8 mouse cellular contexts compared by ENCODE assay signal in genomic region chr8:95887578-95888284, GRCm38 (mm10). TPM values are rescaled to one million over a fixed set of nuclear protein-coding genes. Genes with fewer than 3 reads are reported as not detected.
A peak's percentile ranks its signal among the peaks of the same experiment; 100 is the strongest.
DNase-seq lines count a peak whose midpoint lies in the region; ATAC-seq and TF ChIP-seq lines count a peak whose summit lies in the region.

No protein-coding gene starts in this region.

- TF ChIP-seq CTCF in C2C12 (IDR thresholded peaks at IDR 0.05; ENCODE audit: control insufficient read depth, insufficient read depth, insufficient read length) = no peak
- no peak for TF ChIP-seq CTCF in liver, adult 2 months (IDR thresholded peaks at IDR 0.05; ENCODE audit: low read depth, low read length)

- H3K4me2 ChIP-seq in heart, embryonic 11.5 days = peak overlapping the region; percentile 61
- peak overlapping the region; percentile 82 for H3K4me2 ChIP-seq in kidney, embryonic 16.5 days (replicated peaks; ENCODE audit: low read depth, low read length)
- H3K4me2 ChIP-seq in myocyte (ENCODE audit: low read depth) = peak overlapping the region; percentile 74

- H3K9ac ChIP-seq in heart, embryonic 11.5 days (ENCODE audit: low read depth, low read length) = peak overlapping the region; percentile 86
- H3K9ac ChIP-seq in kidney, embryonic 16.5 days (replicated peaks; ENCODE audit: low read length) = peak overlapping the region; percentile 82
- peak overlapping the region; percentile 90 for H3K9ac ChIP-seq in liver, adult 2 months (ENCODE audit: low read depth, low read length)

- no peaks in the 10 kb centered on the region for H3K9me3 ChIP-seq in heart, embryonic 11.5 days (replicated peaks; ENCODE audit: control insufficient read depth, low read length)
- H3K9me3 ChIP-seq in kidney, embryonic 16.5 days (ENCODE audit: low read length) = no peaks in the 10 kb centered on the region

- WGBS in heart, embryonic 11.5 days (ENCODE audit: insufficient replicate concordance) = under 1% methylated on average over 38 of the region's 38 CpGs
- under 1% methylated on average over 38 of the region's 38 CpGs for WGBS in kidney, embryonic 16.5 days
- under 1% methylated on average over 38 of the region's 38 CpGs for WGBS in liver, adult 2 months

- H3K27ac ChIP-seq in heart, embryonic 11.5 days (ENCODE audit: low read depth, low read length) = peak overlapping the region; percentile 76
- H3K27ac ChIP-seq in kidney, embryonic 16.5 days (ENCODE audit: low read length) = peak overlapping the region; percentile 84
- H3K27ac ChIP-seq in liver, adult 2 months (replicated peaks; ENCODE audit: insufficient read depth, low read depth, low read length) = peak overlapping the region; percentile 99

- peak overlapping the region; percentile 92 for H3K4me3 ChIP-seq in C2C12 (ENCODE audit: insufficient read depth, poor library complexity, severe bottlenecking)
- peak overlapping the region; percentile 89 for H3K4me3 ChIP-seq in heart, embryonic 11.5 days (ENCODE audit: low read depth, low read length)
- peak overlapping the region; percentile 92 for H3K4me3 ChIP-seq in kidney, embryonic 16.5 days (ENCODE audit: low read length)
- H3K4me3 ChIP-seq in liver, adult 2 months (ENCODE audit: insufficient read depth, low read depth, low read length) = peak overlapping the region; percentile 65
- peak overlapping the region; percentile 70 for H3K4me3 ChIP-seq in myocyte

- H3K79me2 ChIP-seq in C2C12 (ENCODE audit: control insufficient read depth, insufficient read depth) (peaks cover 54% of the 10 kb centered on the region), myocyte (ENCODE audit: control insufficient read depth, insufficient read depth) (peaks cover 51% of the 10 kb centered on the region)
- peaks cover 14% of the 10 kb centered on the region for H3K79me2 ChIP-seq in liver, adult 2 months (ENCODE audit: control insufficient read depth, insufficient read depth, low read length)

- TF ChIP-seq POLR2A in liver, adult 2 months (IDR thresholded peaks at IDR 0.05; ENCODE audit: extremely low read depth, insufficient read depth, low read length) = peak; percentile 80
- TF ChIP-seq POLR2A in myocyte (IDR thresholded peaks at IDR 0.05; ENCODE audit: insufficient read length, low read depth) = peak; percentile 52

- peaks cover 13% of the 10 kb centered on the region; the same call in 1 of the 2 replicates for H3K4me1 ChIP-seq in heart, embryonic 11.5 days (ENCODE audit: control insufficient read depth, insufficient read depth, low read length)
- peaks cover 34% of the 10 kb centered on the region for H3K4me1 ChIP-seq in kidney, embryonic 16.5 days (ENCODE audit: insufficient read depth, low read length)
- H3K4me1 ChIP-seq in liver, adult 2 months (ENCODE audit: control insufficient read depth, insufficient read depth, low read length) = peaks cover 4% of the 10 kb centered on the region

- H3K79me3 ChIP-seq in C2C12 (ENCODE audit: low read depth) = peaks cover 44% of the 10 kb centered on the region

- no peaks in the 10 kb centered on the region for H3K36me3 ChIP-seq in C2C12 (ENCODE audit: control insufficient read depth, insufficient read depth)
- H3K36me3 ChIP-seq in heart, embryonic 11.5 days (ENCODE audit: control insufficient read depth, insufficient read depth, low read length) = no peaks in the 10 kb centered on the region
- H3K36me3 ChIP-seq in kidney, embryonic 16.5 days (ENCODE audit: insufficient read depth, low read length) = no peaks in the 10 kb centered on the region
- H3K36me3 ChIP-seq in liver, adult 2 months (ENCODE audit: control insufficient read depth, insufficient read depth, low read length) = no peaks in the 10 kb centered on the region; the same call in 1 of the 2 replicates
- no peaks in the 10 kb centered on the region for H3K36me3 ChIP-seq in myocyte (ENCODE audit: control insufficient read depth, insufficient read depth)

- peak; percentile 91 for ATAC-seq in erythroblast, adult 5-6 weeks (replicated peaks; ENCODE audit: low FRiP score, poor library complexity, severe bottlenecking)
- ATAC-seq in heart, embryonic 11.5 days (replicated peaks; ENCODE audit: insufficient number of reproducible peaks, low FRiP score, low TSS enrichment) = peak; percentile 96
- peak; percentile 96 for ATAC-seq in kidney, embryonic 16.5 days (ENCODE audit: low FRiP score, low TSS enrichment)

- DNase-seq in brain, adult 2 months (ENCODE audit: low read depth, low spot score) = peak; percentile 91
- DNase-seq in liver, adult 2 months (ENCODE audit: extremely low read depth, low read depth, low spot score) = peak; percentile 73
- DNase-seq in spleen, postnatal 4 days (ENCODE audit: low spot score in 2 of 2) = peak; percentile 69 to 85

- H3K27me3 ChIP-seq in C2C12 (ENCODE audit: control insufficient read depth, insufficient read depth, insufficient read length) (no peaks in the 10 kb centered on the region), myocyte (ENCODE audit: control insufficient read depth, insufficient read depth, insufficient read length) (no peaks in the 10 kb centered on the region)
- no peaks in the 10 kb centered on the region for H3K27me3 ChIP-seq in heart, embryonic 11.5 days (ENCODE audit: control insufficient read depth, insufficient read depth, low read length)
- no peaks in the 10 kb centered on the region for H3K27me3 ChIP-seq in kidney, embryonic 16.5 days (ENCODE audit: insufficient read depth, low read length)
- H3K27me3 ChIP-seq in liver, adult 2 months (ENCODE audit: control insufficient read depth, insufficient read depth, low read length) = no peaks in the 10 kb centered on the region

- peak overlapping the region; percentile 92 for H3ac ChIP-seq in C2C12 (ENCODE audit: control insufficient read depth, insufficient read length, low read depth)
- H3ac ChIP-seq in myocyte (ENCODE audit: control insufficient read depth, insufficient read length) = peak overlapping the region; percentile 31

TF ChIP-seq in C2C12, 6 proteins besides CTCF, POLR2A, EP300 and RAD21:
- TF ChIP-seq FOSL1 (IDR thresholded peaks at IDR 0.05; ENCODE audit: insufficient read depth, low read length, poor library complexity, severe bottlenecking) (no peak), MYOG (IDR thresholded peaks at IDR 0.05; ENCODE audit: control insufficient read depth, extremely low read depth, insufficient read length) (no peak), CEBPB (IDR thresholded peaks at IDR 0.05; ENCODE audit: low read depth) (no peak), USF1 (IDR thresholded peaks at IDR 0.05; ENCODE audit: low read depth) (peak; percentile 69), MYOD1 (IDR thresholded peaks at IDR 0.05; ENCODE audit: control insufficient read depth, insufficient read length, low read depth) (peak; percentile 51), MAX (IDR thresholded peaks at IDR 0.05) (no peak)

TF ChIP-seq in myocyte, 11 proteins besides CTCF, POLR2A, EP300 and RAD21:
- TF ChIP-seq MAX (IDR thresholded peaks at IDR 0.05; ENCODE audit: low read depth) (no peak), E2F4 (IDR thresholded peaks at IDR 0.05; ENCODE audit: insufficient read depth) (no peak), MYOG (IDR thresholded peaks at IDR 0.05; ENCODE audit: control insufficient read depth in 1 of 3, insufficient read depth in 1 of 3, insufficient read length in 2 of 3, low read depth in 2 of 3) (peak; percentile 38 to 91 (median 89)), USF1 (IDR thresholded peaks at IDR 0.05; ENCODE audit: low read depth) (peak; percentile 70), SRF (IDR thresholded peaks at IDR 0.05; ENCODE audit: control insufficient read depth, insufficient read length, low read depth) (no peak), MYOD1 (IDR thresholded peaks at IDR 0.05; ENCODE audit: control insufficient read depth in 1 of 3, insufficient read length in 2 of 3, low read depth in 2 of 3) (peak; percentile 4 to 90 (median 85)), TCF12 (IDR thresholded peaks at IDR 0.05; ENCODE audit: insufficient read depth, poor library complexity, severe bottlenecking) (no peak), POLR2AphosphoS2 (IDR thresholded peaks at IDR 0.05; ENCODE audit: insufficient read length, low read depth) (peak; percentile 65)

RNA-seq across cellular contexts. Expression of gene Got2, which starts 0.6 kb away (rescaled TPM):
- polyA plus RNA-seq in C2C12 (2012; fragmentation: generic; extraction: Trizol) = 189 TPM
- 25.4 and 38.0 TPM in 2 replicates for total RNA-seq in erythroblast, adult 5-6 weeks (2015; ENCODE audit: low replicate concordance)
- total RNA-seq in erythroblast, adult 5-6 weeks (2017; ENCODE audit: low replicate concordance) = 14.8 and 28.5 TPM in 2 replicates
- 132 and 141 TPM in 2 replicates for polyA plus RNA-seq in heart, embryonic 11.5 days (2014; fragmentation: Nextera tagmentation; extraction: Ambion mirVana)
- polyA plus RNA-seq in kidney, embryonic 16.5 days (2015; fragmentation: Nextera tagmentation; extraction: Ambion mirVana) = 286 and 293 TPM in 2 replicates
- total RNA-seq in liver, adult 2 months (2014; rRNA removed) = 271 and 323 TPM in 2 replicates
- 350 and 393 TPM in 2 replicates for polyA plus RNA-seq in liver, adult 2 months (2012; rRNA removed)
- 241 TPM for polyA plus RNA-seq in myocyte (2012; fragmentation: generic; extraction: Trizol)

RNA-seq across cellular contexts. Expression of gene Slc38a7, which starts 34.4 kb away (rescaled TPM):
- polyA plus RNA-seq in C2C12 (2012; fragmentation: generic; extraction: Trizol) = 26.2 TPM
- total RNA-seq in erythroblast, adult 5-6 weeks (2015; ENCODE audit: low replicate concordance) = 0.38 and 1.3 TPM in 2 replicates
- total RNA-seq in erythroblast, adult 5-6 weeks (2017; ENCODE audit: low replicate concordance) = 0.17 and 0.84 TPM in 2 replicates
- 11.8 and 12.4 TPM in 2 replicates for polyA plus RNA-seq in heart, embryonic 11.5 days (2014; fragmentation: Nextera tagmentation; extraction: Ambion mirVana)
- 19.2 and 19.7 TPM in 2 replicates for polyA plus RNA-seq in kidney, embryonic 16.5 days (2015; fragmentation: Nextera tagmentation; extraction: Ambion mirVana)
- 10.7 and 16.6 TPM in 2 replicates for total RNA-seq in liver, adult 2 months (2014; rRNA removed)
- polyA plus RNA-seq in liver, adult 2 months (2012; rRNA removed) = 22.2 and 22.8 TPM in 2 replicates
- polyA plus RNA-seq in myocyte (2012; fragmentation: generic; extraction: Trizol) = 46.9 TPM

Comparison
In these comparisons a context has a peak if more than half of its experiments do, and no peak if none do; other contexts are left out.
1. Peak in every context shown above with its lines: DNase-seq, ATAC-seq, H3K4me3 ChIP-seq and H3K27ac ChIP-seq.